Mouse (Mus musculus): Measurements from ENCODE around the gene Gm49396.

The Gm49396 gene

DNA sequence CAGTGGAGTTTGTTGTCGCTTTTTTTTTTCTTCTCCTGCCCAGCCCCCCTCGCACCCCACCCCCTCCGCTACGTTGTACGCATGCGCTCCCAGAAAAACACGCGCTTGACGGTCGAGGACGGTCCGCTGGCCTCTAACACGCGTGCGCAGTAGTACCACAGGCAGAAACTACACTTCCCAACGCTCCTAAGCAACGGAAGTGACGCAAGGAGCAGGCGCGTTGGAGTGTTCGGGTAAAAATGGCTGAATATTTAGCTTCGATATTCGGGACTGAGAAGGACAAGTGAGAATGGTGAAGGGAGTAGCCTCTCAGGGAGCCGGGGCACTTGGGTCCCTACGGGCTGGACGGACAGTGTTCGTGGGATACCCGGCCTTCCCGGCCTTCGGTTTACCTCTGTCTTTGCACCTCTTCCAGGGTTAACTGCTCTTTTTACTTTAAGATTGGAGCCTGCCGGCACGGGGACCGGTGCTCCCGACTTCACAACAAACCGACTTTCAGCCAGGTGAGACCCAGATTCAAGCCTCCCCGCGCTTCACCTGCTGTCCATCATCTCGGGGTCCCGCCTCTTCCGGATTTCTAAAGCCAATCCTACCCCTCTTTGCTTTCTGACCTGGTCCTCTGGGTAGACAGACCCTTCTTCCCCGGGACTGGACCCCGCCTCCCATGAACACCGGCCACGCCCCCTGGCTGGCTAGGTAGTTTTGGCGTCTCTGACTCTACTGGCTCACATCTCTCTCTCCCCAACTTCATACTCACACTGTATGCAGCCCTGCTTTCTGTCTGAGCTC, at the start of gene Gm49396, which contains the start of the genes U2af1l4 and Psenen:
Gm49396 (plus strand) TSS at position 228 of the 789 bp plus-strand sequence.
U2af1l4 (plus strand) TSS at position 185 of the 789 bp plus-strand sequence.
Psenen (minus strand) TSS at position 511 of the 789 bp plus-strand sequence.
- peak; percentile 93 to 96 for DNase-seq (ENCODE audit: low spot score in 2 of 2)

- no peak for DNase-seq (ENCODE audit: low spot score in 2 of 2)
These were observed 48.0 kb upstream of the Gm49396 start for GRCm38 (mm10) chr7:30515003-30515760.

- DNase-seq (ENCODE audit: low spot score in 2 of 2) = no peak
These were observed 44.8 kb upstream of the Gm49396 start for GRCm38 (mm10) chr7:30518325-30518724.

GRCm38 (mm10) chr7:30520396-30520795, 42.7 kb upstream of the Gm49396 start:
- DNase-seq (ENCODE audit: low spot score in 2 of 2) = no peak

- DNase-seq (ENCODE audit: low spot score in 2 of 2) = no peak
These were observed 42.3 kb upstream of the Gm49396 start for GRCm38 (mm10) chr7:30520856-30521255.

GRCm38 (mm10) chr7:30522871-30523270, 40.3 kb upstream of the Gm49396 start:
- DNase-seq (ENCODE audit: low spot score in 2 of 2) = no peak

- DNase-seq (ENCODE audit: low spot score in 2 of 2) = no peak
These were observed 38.7 kb upstream of the Gm49396 start for GRCm38 (mm10) chr7:30524487-30524886.

- DNase-seq (ENCODE audit: low spot score in 2 of 2) = no peak
These were observed 37.2 kb upstream of the Gm49396 start for GRCm38 (mm10) chr7:30525954-30526353.

GRCm38 (mm10) chr7:30526399-30526798, 36.7 kb upstream of the Gm49396 start:
- no peak for DNase-seq (ENCODE audit: low spot score in 2 of 2)

- no peak for DNase-seq (ENCODE audit: low spot score in 2 of 2)
These were observed 36.2 kb upstream of the Gm49396 start for GRCm38 (mm10) chr7:30526981-30527380.

DNA sequence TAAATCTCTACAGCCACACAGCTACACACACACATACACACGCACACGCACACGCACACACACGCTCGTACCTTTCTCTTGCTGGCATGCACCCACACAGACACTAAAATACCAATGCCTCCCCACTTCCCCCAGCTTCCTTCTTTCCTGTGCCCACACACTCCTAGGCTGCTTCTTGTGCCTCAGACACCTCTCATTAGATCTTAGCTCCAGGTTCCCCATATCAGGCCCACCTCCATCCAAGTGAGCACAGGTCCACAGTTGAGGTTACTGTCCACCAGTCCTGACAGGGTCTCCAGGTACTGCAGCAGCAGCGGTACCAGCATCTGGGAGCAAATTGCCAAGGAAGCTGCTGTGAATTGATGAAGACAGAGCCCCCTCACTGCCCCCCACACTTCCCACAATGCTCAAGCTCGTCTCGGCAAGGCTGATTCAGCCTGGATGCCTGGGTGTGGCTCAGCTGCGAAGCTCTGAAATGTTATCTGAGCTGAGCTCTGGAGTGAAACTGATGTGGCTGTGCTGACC, 31.8 kb upstream of the Gm49396 start:
- DNase-seq (ENCODE audit: low spot score in 2 of 2) = peak; percentile 66 to 84

DNA sequence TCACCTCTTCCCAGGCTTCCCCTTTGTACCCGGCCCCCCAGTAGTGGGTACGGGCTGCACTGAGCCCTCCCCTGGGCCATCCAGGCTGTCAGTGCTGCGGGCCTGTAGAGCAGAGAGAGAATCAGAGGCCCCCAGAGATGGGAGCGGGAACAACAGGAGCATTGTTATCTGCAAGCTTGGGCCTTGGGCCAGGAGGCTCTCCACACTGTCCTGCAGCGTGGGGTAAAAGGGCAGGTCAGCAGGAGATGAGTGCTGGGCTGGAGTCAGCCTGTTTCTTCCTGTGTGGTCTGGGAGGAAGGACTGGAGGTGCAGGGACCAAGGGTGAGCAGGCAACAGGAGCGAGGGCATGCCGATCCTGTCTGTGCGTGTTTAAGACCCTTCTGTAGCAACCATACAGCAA, 30.2 kb upstream of the Gm49396 start:
- DNase-seq (ENCODE audit: low spot score in 2 of 2) = no peak

- peak in 1 of 2 experiments; percentile 51 for DNase-seq (ENCODE audit: low spot score in 2 of 2)
These were observed 29.1 kb upstream of the Gm49396 start for GRCm38 (mm10) chr7:30533941-30534632.

DNA sequence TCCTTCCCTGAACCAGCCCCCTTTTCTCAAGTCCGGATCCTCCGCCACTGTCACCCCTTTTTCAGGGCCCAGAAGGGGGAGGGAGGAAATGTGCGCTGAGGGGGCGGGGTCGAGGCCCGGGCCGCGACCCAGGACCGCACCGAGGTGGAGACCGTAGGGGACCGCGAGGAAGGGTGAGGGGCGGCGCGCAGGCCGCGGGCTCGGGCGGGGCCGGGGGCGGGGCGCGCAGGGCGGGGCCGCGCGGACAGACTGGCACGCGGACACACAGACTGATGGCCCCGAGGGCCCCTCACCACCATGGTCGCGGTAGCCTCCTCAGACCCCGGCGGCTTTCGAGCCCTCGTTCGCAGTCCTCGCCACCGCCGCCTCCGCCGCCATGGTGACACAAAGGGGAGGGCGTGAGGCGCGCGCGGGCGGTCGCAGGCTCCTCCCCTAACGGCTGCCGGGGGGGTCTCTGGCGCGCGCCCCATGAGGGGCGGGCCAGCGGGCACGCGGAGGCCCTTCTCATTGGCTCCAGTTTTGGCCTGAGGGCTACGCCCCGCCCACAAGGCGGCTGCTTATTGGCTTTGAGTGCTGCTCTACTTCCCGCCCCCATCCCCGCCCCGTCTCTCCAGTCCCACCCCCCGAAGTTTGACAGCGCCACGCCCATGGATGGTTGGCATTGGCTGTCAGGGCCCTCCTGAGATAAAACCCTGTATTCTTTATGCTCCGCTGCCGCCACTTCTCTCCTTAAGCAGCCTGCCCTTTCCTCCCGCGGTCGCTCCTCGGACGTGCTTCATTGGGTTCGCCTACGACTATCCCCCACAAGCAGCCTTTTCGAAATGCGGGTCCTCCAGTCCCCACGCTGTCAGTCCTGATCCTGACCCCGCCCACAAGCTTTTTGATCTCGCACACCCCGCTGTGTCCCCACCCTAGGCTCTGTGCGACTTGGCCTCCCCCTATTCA, 28.2 kb upstream of the Gm49396 start, which contains the start of gene Arhgap33:
Arhgap33 (minus strand) TSS at position 428 of the 945 bp plus-strand sequence.
- DNase-seq (ENCODE audit: low spot score in 2 of 2) = peak; percentile 95 to 97

- no peak for DNase-seq (ENCODE audit: low spot score in 2 of 2)
These were observed 22.6 kb upstream of the Gm49396 start for GRCm38 (mm10) chr7:30540572-30540971.

- no peak for DNase-seq (ENCODE audit: low spot score in 2 of 2)
These were observed 18.8 kb upstream of the Gm49396 start for GRCm38 (mm10) chr7:30544327-30544726.

- no peak for DNase-seq (ENCODE audit: low spot score in 2 of 2)
These were observed 13.3 kb upstream of the Gm49396 start for GRCm38 (mm10) chr7:30549880-30550279.

DNA sequence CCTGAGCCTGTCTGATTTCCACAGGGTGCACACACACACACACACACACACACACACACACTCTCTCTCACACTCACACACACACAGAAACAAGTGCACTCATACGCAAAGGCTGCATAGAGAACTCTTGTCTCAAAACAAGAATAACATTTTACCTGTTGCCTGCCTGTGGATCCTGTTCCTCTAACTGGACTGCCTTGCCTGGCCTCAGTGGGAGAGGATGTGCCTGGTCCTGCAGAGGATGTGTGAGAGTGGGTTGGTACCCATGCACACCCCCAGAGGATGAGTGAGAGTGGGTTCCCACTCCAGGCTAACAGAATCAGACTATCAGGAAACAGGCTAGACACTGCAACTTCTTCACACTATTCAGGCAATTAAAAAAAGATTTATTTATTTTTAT, 12.5 kb upstream of the Gm49396 start:
- DNase-seq (ENCODE audit: low spot score in 2 of 2) = no peak

- DNase-seq (ENCODE audit: low spot score in 2 of 2) = no peak
These were observed 11.6 kb upstream of the Gm49396 start for GRCm38 (mm10) chr7:30551445-30552101.
